Mouse (Mus musculus) liver, adult 2 months (tissue): Measurements from ENCODE around the gene Snx17.

Experiments
- CTCF ChIP-seq: fragments of 200-500 bp; IDR thresholded peaks from 2 replicates; pipeline ENCODE4 v1.5.1; 2011; ENCODE audit warnings: low read depth, low read length, control low read depth
- POLR2A ChIP-seq: fragments of 200-500 bp; IDR thresholded peaks from 2 replicates; pipeline ENCODE4 v1.6.1; 2011; ENCODE audit warnings: low read length, control low read depth; ENCODE audit not compliant: insufficient read depth; ENCODE audit errors: extremely low read depth

DNA sequence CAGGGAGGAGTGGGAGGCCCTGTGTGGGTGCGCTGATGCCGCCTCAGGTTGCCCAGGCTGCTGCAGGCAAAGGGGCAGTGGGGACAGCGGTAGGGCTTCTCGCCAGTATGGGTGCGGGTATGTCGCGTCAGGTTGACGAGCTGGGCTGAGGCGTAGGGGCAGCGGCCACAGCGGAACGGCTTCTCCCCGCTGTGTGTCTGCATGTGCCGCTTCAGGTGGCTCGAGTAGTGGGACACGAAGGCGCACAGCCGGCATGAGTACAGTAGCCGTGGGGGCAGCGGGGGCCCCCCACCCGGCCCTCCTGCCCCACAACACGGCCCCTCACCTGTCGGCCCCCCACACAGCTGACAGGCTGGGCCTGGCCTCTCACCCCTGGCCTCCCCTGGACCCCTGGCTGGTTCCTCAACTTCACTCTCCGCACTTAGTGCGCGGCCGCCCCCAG, 7.3 kb downstream of the Snx17 start:
- TF ChIP-seq POLR2A: no peak
- TF ChIP-seq CTCF: no peak
